In genomic region chr13:113509403-113510185, GRCm38 (mm10) we compare ENCODE assay signal across 7 mouse cellular contexts.
DNase-seq lines count a peak whose midpoint lies in the region; ATAC-seq and TF ChIP-seq lines count a peak whose summit lies in the region.

No protein-coding gene starts in this region.

- intact Hi-C loops in heart, postnatal 25 days (cut with DNase I): loop anchor here (5.0 kb wide), 1 partner anchor 108 kb away; the partner anchor contains the start of gene Snx18

- TF ChIP-seq CTCF in Patski (IDR thresholded peaks at IDR 0.05): no peak

- CTCF ChIA-PET in Patski (lab: Charles Lee): interaction anchor here (1.2 to 1.4 kb wide), 3 partner anchors 9 to 188 kb away, joined by 3 to 4 read pairs (median 4); no protein-coding TSS in a partner anchor

- ATAC-seq in Patski: peak; percentile 93

- H3K27me3 ChIP-seq in Patski: no peaks in the 10 kb centered on the region

- peak; percentile 86 for DNase-seq in Patski (ENCODE audit: low read depth, low spot score)
- peak; percentile 88 for DNase-seq in adrenal gland, postnatal 10 days
- DNase-seq in frontal cortex, adult 2 months (ENCODE audit: extremely low spot score in 1 of 2, low spot score in 1 of 2): peak; percentile 59 to 72
- peak; percentile 80 for DNase-seq in heart, postnatal 25 days (ENCODE audit: low spot score)
- DNase-seq in layer of hippocampus, adult 9-10 months (ENCODE audit: low spot score): peak; percentile 36
- DNase-seq in lung, postnatal 36 days: peak; percentile 92
- no peak for DNase-seq in T-cell, adult 2 months (ENCODE audit: low spot score)

- in situ Hi-C loops in Patski (cut with MboI; ENCODE audit: low pct_unique_long_range_greater_than_20kb): no loop called here

- POLR2A ChIA-PET in Patski (lab: Charles Lee): interaction anchor here (0.6 kb wide), 1 partner anchor 118 kb away, joined by 3 read pairs; no protein-coding TSS in a partner anchor
